Mouse (Mus musculus): ENCODE measurements at regions not wholly inside any gene's neighbourhood (a gene's known extent, or its start where the extent isn't known, plus 50 kb on each side); places are given as distances from the start of the nearest gene placed in this dataset.
A peak's percentile ranks its signal among the peaks of the same experiment; 100 is the strongest.

GRCm38 (mm10) chrX:11859396-11859795 lies 300.8 kb downstream of the Bcor start:
- Histone ChIP-seq H3K4me2 (replicated peaks) (no peak overlapping the region), H3K27ac (no peak overlapping the region), H3K9me3 (no peaks in the 10 kb centered on the region), H3K4me1 (peaks cover 14% of the 10 kb centered on the region), H3K4me3 (no peak overlapping the region), H3K27me3 (replicated peaks) (peaks cover 4% of the 10 kb centered on the region; the same call in 1 of the 2 replicates), H3K36me3 (no peaks in the 10 kb centered on the region), H3K9ac (no peak overlapping the region)
- WGBS = 64% methylated on average over 9 of the region's 9 CpGs
- no peak for ATAC-seq (ENCODE audit: low FRiP score, low read depth)

- Histone ChIP-seq H3K27ac (no peak overlapping the region), H3K4me1 (peaks cover 14% of the 10 kb centered on the region), H3K27me3 (replicated peaks) (0 out of 2 replicates have a peak, but pooled peaks cover 4% of the 10 kb centered on the region), H3K36me3 (no peaks in the 10 kb centered on the region), H3K9me3 (no peaks in the 10 kb centered on the region), H3K9ac (no peak overlapping the region), H3K4me3 (no peak overlapping the region), H3K4me2 (replicated peaks) (no peak overlapping the region)
- peak; percentile 53; the same call in 1 of the 2 replicates for ATAC-seq (ENCODE audit: low FRiP score, low read depth)
- WGBS = 35% methylated on average over 11 of the region's 11 CpGs
These were observed 298.9 kb downstream of the Bcor start for GRCm38 (mm10) chrX:11861119-11861708.

GRCm38 (mm10) chrX:11861892-11862291 lies 298.3 kb downstream of the Bcor start:
- peaks cover 14% of the 10 kb centered on the region for H3K4me1 ChIP-seq
- H3K27ac ChIP-seq = no peak overlapping the region
- H3K9ac ChIP-seq = no peak overlapping the region
- H3K4me3 ChIP-seq = no peak overlapping the region
- WGBS = 19% methylated on average over 8 of the region's 8 CpGs
- H3K27me3 ChIP-seq (replicated peaks) = 0 out of 2 replicates have a peak, but pooled peaks cover 4% of the 10 kb centered on the region
- H3K9me3 ChIP-seq = no peaks in the 10 kb centered on the region
- H3K36me3 ChIP-seq = no peaks in the 10 kb centered on the region
- ATAC-seq (ENCODE audit: low FRiP score, low read depth) = peak; percentile 61
- H3K4me2 ChIP-seq (replicated peaks) = no peak overlapping the region

- Histone ChIP-seq H3K9me3 (no peaks in the 10 kb centered on the region), H3K9ac (no peak overlapping the region), H3K4me2 (replicated peaks) (no peak overlapping the region), H3K36me3 (no peaks in the 10 kb centered on the region), H3K4me1 (peaks cover 14% of the 10 kb centered on the region), H3K27me3 (replicated peaks) (0 out of 2 replicates have a peak, but pooled peaks cover 4% of the 10 kb centered on the region), H3K4me3 (no peak overlapping the region), H3K27ac (no peak overlapping the region)
- no peak for ATAC-seq (ENCODE audit: low FRiP score, low read depth)
- 38% methylated on average over 3 of the region's 3 CpGs for WGBS
These were observed 297.0 kb downstream of the Bcor start for GRCm38 (mm10) chrX:11863106-11863505.

DNA sequence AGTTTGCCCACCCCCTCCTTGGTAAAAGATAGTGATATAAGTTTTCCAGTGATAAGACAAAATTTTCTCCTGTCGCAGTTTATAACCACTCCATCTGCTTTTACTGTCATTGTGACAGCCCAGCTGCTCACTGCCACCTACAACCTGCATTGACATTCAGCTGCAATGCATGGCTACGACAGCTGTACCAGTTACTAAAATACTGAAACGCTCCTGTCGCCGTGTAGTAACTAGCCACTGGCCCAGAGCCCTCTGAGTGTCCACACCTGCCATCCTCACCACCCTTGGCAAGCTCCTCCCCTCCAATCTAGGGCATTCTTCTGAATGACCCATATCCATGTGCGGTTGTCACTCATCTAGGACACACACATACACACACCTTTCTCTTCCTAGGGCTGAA lies 286.2 kb downstream of the Bcor start:
- Histone ChIP-seq H3K9ac (no peak overlapping the region), H3K27me3 (replicated peaks) (no peaks in the 10 kb centered on the region; the same call in 1 of the 2 replicates), H3K27ac (no peak overlapping the region), H3K9me3 (no peaks in the 10 kb centered on the region), H3K4me1 (no peaks in the 10 kb centered on the region), H3K4me2 (replicated peaks) (no peak overlapping the region), H3K4me3 (no peak overlapping the region), H3K36me3 (no peaks in the 10 kb centered on the region)
- WGBS = 87% methylated on average over 6 of the region's 6 CpGs
- ATAC-seq (ENCODE audit: low FRiP score, low read depth) = no peak

- Histone ChIP-seq H3K4me3 (no peak overlapping the region), H3K4me1 (no peaks in the 10 kb centered on the region), H3K36me3 (no peaks in the 10 kb centered on the region), H3K9ac (no peak overlapping the region), H3K9me3 (no peaks in the 10 kb centered on the region), H3K4me2 (replicated peaks) (no peak overlapping the region), H3K27me3 (replicated peaks) (no peaks in the 10 kb centered on the region; the same call in 1 of the 2 replicates), H3K27ac (no peak overlapping the region)
- ATAC-seq (ENCODE audit: low FRiP score, low read depth) = no peak
- 91% methylated on average over 7 of the region's 7 CpGs for WGBS
These were observed 283.5 kb downstream of the Bcor start for GRCm38 (mm10) chrX:11876636-11877035.

GRCm38 (mm10) chrX:11878028-11878427 lies 282.1 kb downstream of the Bcor start:
- ATAC-seq (ENCODE audit: low FRiP score, low read depth) = no peak
- no peaks in the 10 kb centered on the region for H3K9me3 ChIP-seq
- H3K4me1 ChIP-seq = no peaks in the 10 kb centered on the region
- H3K4me2 ChIP-seq (replicated peaks) = no peak overlapping the region
- 67% methylated on average over 8 of the region's 8 CpGs for WGBS
- no peak overlapping the region for H3K9ac ChIP-seq
- H3K36me3 ChIP-seq = no peaks in the 10 kb centered on the region
- H3K4me3 ChIP-seq = no peak overlapping the region
- no peak overlapping the region for H3K27ac ChIP-seq
- no peaks in the 10 kb centered on the region for H3K27me3 ChIP-seq (replicated peaks)

- H3K9me3 ChIP-seq = no peaks in the 10 kb centered on the region
- no peaks in the 10 kb centered on the region; the same call in 1 of the 2 replicates for H3K27me3 ChIP-seq (replicated peaks)
- no peak overlapping the region for H3K4me2 ChIP-seq (replicated peaks)
- no peaks in the 10 kb centered on the region for H3K4me1 ChIP-seq
- no peak overlapping the region for H3K9ac ChIP-seq
- no peak for ATAC-seq (ENCODE audit: low FRiP score, low read depth)
- no peak overlapping the region for H3K27ac ChIP-seq
- no peaks in the 10 kb centered on the region for H3K36me3 ChIP-seq
- 88% methylated on average over 1 of the region's 1 CpGs for WGBS
- no peak overlapping the region for H3K4me3 ChIP-seq
These were observed 279.2 kb downstream of the Bcor start for GRCm38 (mm10) chrX:11880972-11881371.

GRCm38 (mm10) chrX:11883738-11884716 lies 276.1 kb downstream of the Bcor start:
- Histone ChIP-seq H3K4me2 (replicated peaks) (no peak overlapping the region), H3K4me1 (no peaks in the 10 kb centered on the region), H3K36me3 (no peaks in the 10 kb centered on the region), H3K4me3 (no peak overlapping the region), H3K27me3 (replicated peaks) (no peaks in the 10 kb centered on the region; the same call in 1 of the 2 replicates), H3K9ac (no peak overlapping the region), H3K27ac (no peak overlapping the region), H3K9me3 (no peaks in the 10 kb centered on the region)
- ATAC-seq (ENCODE audit: low FRiP score, low read depth) = no peak
- WGBS = 45% methylated on average over 10 of the region's 10 CpGs

DNA sequence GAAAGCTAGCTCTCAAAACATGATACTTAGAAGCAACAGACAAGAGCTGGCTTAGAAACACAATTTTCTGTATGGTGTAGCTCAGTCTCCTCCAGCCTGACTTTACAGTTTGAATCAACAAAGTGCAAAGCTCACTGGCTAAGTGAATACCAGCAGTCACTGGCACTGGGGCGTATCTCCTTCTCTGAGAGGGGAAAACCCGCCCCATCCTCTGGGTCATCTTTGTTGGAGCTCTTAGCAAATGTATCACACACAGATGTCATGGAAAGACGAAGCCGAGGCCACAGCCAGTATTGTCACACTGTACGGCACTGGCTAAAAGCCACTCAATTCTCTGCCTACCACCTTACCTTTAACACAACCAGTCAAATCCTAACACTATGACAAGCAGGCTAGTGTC lies 267.8 kb downstream of the Bcor start:
- ATAC-seq (ENCODE audit: low FRiP score, low read depth) = no peak
- H3K9me3 ChIP-seq = no peaks in the 10 kb centered on the region
- H3K9ac ChIP-seq = no peak overlapping the region
- no peaks in the 10 kb centered on the region for H3K4me1 ChIP-seq
- H3K4me2 ChIP-seq (replicated peaks) = no peak overlapping the region
- 88% methylated on average over 5 of the region's 5 CpGs for WGBS
- no peaks in the 10 kb centered on the region for H3K36me3 ChIP-seq
- H3K27me3 ChIP-seq (replicated peaks) = no peaks in the 10 kb centered on the region
- H3K4me3 ChIP-seq = no peak overlapping the region
- H3K27ac ChIP-seq = no peak overlapping the region

DNA sequence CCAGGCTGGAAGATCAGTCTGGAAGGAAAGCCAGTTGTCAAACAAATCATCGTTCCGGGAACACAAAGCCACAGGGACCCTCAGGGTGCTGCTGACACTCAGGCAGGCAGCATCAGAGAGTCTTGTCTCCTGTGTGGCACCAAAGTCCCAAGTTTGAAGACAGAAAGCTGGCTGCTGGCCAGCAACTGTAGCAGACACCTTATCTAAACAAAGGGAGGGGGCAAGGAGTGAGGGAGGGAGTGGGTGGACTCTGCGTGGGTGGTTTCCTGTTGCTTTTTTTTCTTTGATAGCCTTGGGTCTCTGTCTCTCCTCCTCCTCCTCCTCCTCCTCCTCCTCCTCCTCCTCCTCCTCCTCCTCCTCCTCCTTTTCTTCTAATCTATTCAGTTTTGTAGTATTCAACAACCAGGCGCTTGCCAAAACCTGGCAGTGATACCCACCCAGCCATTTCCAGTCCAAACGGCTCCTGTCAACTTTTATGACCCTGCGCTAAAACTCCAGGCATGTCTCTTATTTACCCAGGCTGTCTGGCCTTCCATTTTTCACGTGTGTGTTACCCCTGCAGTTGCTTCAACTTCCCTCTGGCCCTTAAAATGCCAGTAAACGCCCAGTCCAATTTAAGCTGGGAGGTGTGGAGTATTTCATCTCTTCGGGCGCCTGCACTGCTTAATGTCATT lies 266.4 kb downstream of the Bcor start:
- H3K4me1 ChIP-seq = no peaks in the 10 kb centered on the region
- no peak overlapping the region for H3K27ac ChIP-seq
- H3K36me3 ChIP-seq = no peaks in the 10 kb centered on the region
- no peak overlapping the region for H3K4me3 ChIP-seq
- H3K27me3 ChIP-seq (replicated peaks) = 0 out of 2 replicates have a peak, but pooled peaks cover 3% of the 10 kb centered on the region
- H3K9me3 ChIP-seq = no peaks in the 10 kb centered on the region
- H3K4me2 ChIP-seq (replicated peaks) = no peak overlapping the region
- WGBS = 36% methylated on average over 10 of the region's 10 CpGs
- no peak overlapping the region for H3K9ac ChIP-seq
- ATAC-seq (ENCODE audit: low FRiP score, low read depth) = no peak

DNA sequence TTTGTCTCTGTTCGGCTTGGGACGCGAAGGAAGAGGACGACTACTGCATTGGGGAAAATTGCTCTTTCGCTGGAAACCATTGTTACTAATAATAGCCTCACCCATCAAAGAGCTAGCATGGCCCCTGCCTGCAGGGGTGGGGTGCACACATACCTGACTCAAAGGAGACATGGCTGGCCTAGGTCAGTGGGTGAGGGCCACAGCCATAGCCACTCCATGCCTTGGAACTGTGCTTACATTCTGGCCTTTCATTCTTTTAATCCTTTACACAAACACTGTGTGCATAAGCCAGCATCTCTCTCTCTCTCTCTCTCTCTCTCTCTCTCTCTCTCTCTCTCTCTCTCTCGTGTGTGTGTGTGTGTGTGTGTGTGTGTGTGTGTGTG lies 265.9 kb downstream of the Bcor start:
- no peak overlapping the region for H3K4me2 ChIP-seq (replicated peaks)
- H3K4me3 ChIP-seq = no peak overlapping the region
- 43% methylated on average over 5 of the region's 6 CpGs for WGBS
- H3K9me3 ChIP-seq = no peaks in the 10 kb centered on the region
- H3K9ac ChIP-seq = no peak overlapping the region
- 0 out of 2 replicates have a peak, but pooled peaks cover 3% of the 10 kb centered on the region for H3K27me3 ChIP-seq (replicated peaks)
- ATAC-seq (ENCODE audit: low FRiP score, low read depth) = no peak
- H3K36me3 ChIP-seq = no peaks in the 10 kb centered on the region
- no peak overlapping the region for H3K27ac ChIP-seq
- no peaks in the 10 kb centered on the region for H3K4me1 ChIP-seq

Measured in neural tube, embryonic 12.5 days (tissue).